Mouse (Mus musculus) forebrain, embryonic 11.5 days (tissue): ENCODE measurements around the gene Ehf. TPM values are rescaled to one million over a fixed set of nuclear protein-coding genes. Genes with fewer than 3 reads are reported as not detected.

Experiments used
- ATAC-seq: fragments of 200-750 bp; cut with Nextera tagmentation; replicated peaks from 2 replicates; pipeline ENCODE4 v1.8.0; 2017; ENCODE audit warnings: moderate TSS enrichment; ENCODE audit not compliant: low FRiP score
- DNase-seq: peaks from one replicate; pipeline ENCODE4 v3.0.0-alpha.2; 2017; ENCODE audit warnings: low spot score
- H3K27ac ChIP-seq: fragments of 300-500 bp; sonication (generic); 2 replicates; pipeline ENCODE4 v1.5.1; 2014; ENCODE audit warnings: low read depth, low read length
- H3K27me3 ChIP-seq: fragments of 300-500 bp; sonication (generic); 2 replicates; pipeline ENCODE4 v1.6.1; 2014; ENCODE audit warnings: mild to moderate bottlenecking, low read length, mixed read lengths; ENCODE audit not compliant: control insufficient read depth, insufficient read depth
- H3K36me3 ChIP-seq: fragments of 300-500 bp; sonication (generic); 2 replicates; pipeline ENCODE4 v1.6.1; 2014; ENCODE audit warnings: mild to moderate bottlenecking, low read length, moderate library complexity, mixed read lengths; ENCODE audit not compliant: control insufficient read depth, insufficient read depth
- H3K4me1 ChIP-seq: fragments of 300-500 bp; sonication (generic); replicated peaks from 2 replicates; pipeline ENCODE4 v1.6.1; 2014; ENCODE audit warnings: low read length, mixed read lengths; ENCODE audit not compliant: control insufficient read depth, insufficient read depth
- H3K4me2 ChIP-seq: fragments of 300-500 bp; sonication (generic); 2 replicates; pipeline ENCODE4 v1.6.1; 2014; ENCODE audit warnings: low read depth, mild to moderate bottlenecking, low read length, moderate library complexity, mixed read lengths; ENCODE audit not compliant: severe bottlenecking
- H3K4me3 ChIP-seq: fragments of 300-500 bp; sonication (generic); 2 replicates; pipeline ENCODE4 v1.5.1; 2014; ENCODE audit warnings: low read depth, low read length
- H3K9ac ChIP-seq: fragments of 300-500 bp; sonication (generic); 2 replicates; pipeline ENCODE4 v1.6.1; 2014; ENCODE audit warnings: low read length
- H3K9me3 ChIP-seq: fragments of 300-500 bp; sonication (generic); 2 replicates; pipeline ENCODE4 v1.6.1; 2016; ENCODE audit warnings: low read length, mixed read lengths; ENCODE audit not compliant: control insufficient read depth
- WGBS: fragments of 180-500 bp; shearing (Covaris S2); extraction: QIAGEN DNeasy Blood & Tissue Kit; methylation state at CpG from one replicate; pipeline ENCODE4 v1.1.7; 2014; 5-methylcytosine and 5-hydroxymethylcytosine counted together
- polyA plus RNA-seq: library from polyadenylated mRNA; unstranded; fragments of >200 nt; fragmentation: Nextera tagmentation; extraction: Ambion mirVana; gene quantifications from 2 replicates; pipeline ENCODE4 v1.2.1, GENCODE M21; 2014

The Ehf gene
- polyA plus RNA-seq, 1 experiment from 2014 or later = not detected

DNA sequence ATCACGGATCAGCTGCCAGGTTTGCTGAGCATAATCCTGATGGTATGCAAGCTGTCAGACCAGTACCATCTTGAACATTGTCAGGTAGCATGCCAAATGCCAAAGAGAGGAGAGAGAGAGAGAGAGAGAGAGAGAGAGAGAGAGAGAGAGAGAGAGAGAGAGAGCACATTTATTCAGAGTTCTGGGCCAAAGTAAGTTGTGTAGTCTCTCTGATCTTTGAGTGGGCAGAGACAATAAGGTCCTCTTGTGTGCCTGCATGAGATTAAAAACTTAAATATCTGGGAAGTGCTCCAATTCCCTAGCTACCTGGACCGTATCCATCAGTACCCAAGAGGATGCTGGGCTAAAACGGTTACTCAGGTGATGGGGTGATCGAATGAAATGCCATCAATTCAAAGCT is 87.3 kb downstream of the Ehf start:
- DNase-seq = no peak
- no peak overlapping the region for H3K4me3 ChIP-seq
- no peak overlapping the region for H3K9ac ChIP-seq
- WGBS = 81% methylated on average over 4 of the region's 4 CpGs
- H3K27ac ChIP-seq = no peak overlapping the region
- no peak for ATAC-seq
- no peaks in the 10 kb centered on the region for H3K9me3 ChIP-seq
- no peaks in the 10 kb centered on the region for H3K4me1 ChIP-seq
- H3K27me3 ChIP-seq = no peaks in the 10 kb centered on the region
- H3K4me2 ChIP-seq = no peak overlapping the region
- no peaks in the 10 kb centered on the region for H3K36me3 ChIP-seq

DNA sequence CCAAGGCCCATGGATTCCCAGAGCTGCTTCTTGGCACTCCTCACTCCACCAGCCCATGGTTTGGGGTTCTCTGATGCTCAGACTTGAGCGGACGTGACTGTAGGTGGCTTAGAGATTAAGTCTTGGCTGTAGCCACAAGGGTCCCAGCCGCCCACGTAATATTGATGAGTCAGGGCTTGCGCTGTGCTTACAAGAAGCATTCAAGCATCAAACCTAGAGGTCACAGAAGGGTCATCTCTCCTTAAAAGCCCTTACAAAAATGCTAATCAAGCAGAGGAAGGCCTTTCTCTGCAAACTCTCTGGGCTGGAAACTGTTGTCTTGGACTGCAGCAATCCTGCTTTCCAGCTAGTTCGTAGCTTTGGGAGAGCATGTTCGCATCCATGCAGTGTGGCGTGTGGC is 88.2 kb downstream of the Ehf start:
- Histone ChIP-seq H3K27ac (no peak overlapping the region), H3K9ac (no peak overlapping the region), H3K4me1 (no peaks in the 10 kb centered on the region), H3K4me2 (no peak overlapping the region), H3K4me3 (no peak overlapping the region), H3K36me3 (no peaks in the 10 kb centered on the region), H3K9me3 (no peaks in the 10 kb centered on the region), H3K27me3 (no peaks in the 10 kb centered on the region)
- no peak for DNase-seq
- ATAC-seq = no peak
- WGBS = 31% methylated on average over 8 of the region's 8 CpGs

DNA sequence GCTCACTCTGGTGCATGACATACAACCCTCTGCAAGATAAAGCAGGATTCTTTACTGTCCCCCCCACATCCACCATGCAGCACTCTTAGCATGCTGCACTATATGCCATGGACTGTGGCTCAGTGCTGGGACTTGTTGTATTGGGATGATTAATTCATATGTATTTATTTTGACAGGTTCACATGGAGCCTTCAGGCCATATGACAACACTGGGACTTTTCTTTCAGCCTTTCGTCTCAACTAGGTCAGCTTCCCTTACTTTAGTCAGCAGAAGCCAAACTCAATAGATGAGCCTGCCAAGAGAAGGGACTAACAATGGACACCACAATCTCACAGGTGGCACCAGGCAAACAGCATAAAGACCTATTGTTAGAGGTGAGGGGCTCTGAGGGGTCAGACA is 89.5 kb downstream of the Ehf start:
- Histone ChIP-seq H3K9me3 (no peaks in the 10 kb centered on the region), H3K9ac (no peak overlapping the region), H3K4me1 (no peaks in the 10 kb centered on the region), H3K4me2 (no peak overlapping the region), H3K36me3 (no peaks in the 10 kb centered on the region), H3K27ac (no peak overlapping the region), H3K27me3 (no peaks in the 10 kb centered on the region), H3K4me3 (no peak overlapping the region)
- WGBS = 44% methylated on average over 1 of the region's 1 CpGs
- DNase-seq (no peak), ATAC-seq (no peak)

Other genes starting within 250 kb of the Ehf start
- gene Pdhx, start 229.8 kb downstream of the Ehf start, polyA plus RNA-seq = 45.3 and 48.0 TPM in 2 replicates
- gene Apip, start 229.6 kb downstream of the Ehf start, polyA plus RNA-seq = 55.7 and 58.7 TPM in 2 replicates
- gene Elf5, start 108.4 kb upstream of the Ehf start, polyA plus RNA-seq = 0.11 and 0.12 TPM in 2 replicates
- gene Cat, start 181.9 kb upstream of the Ehf start, polyA plus RNA-seq = 137 and 139 TPM in 2 replicates